Mouse (Mus musculus) gonadal fat pad, adult 2 months (tissue): ENCODE results near the gene Haus3. TPM values are rescaled to one million over a fixed set of nuclear protein-coding genes. Genes with fewer than 3 reads are reported as not detected.

Experiments
- DNase-seq: peaks from one replicate; pipeline ENCODE4 v3.0.0-alpha.2; 2012; ENCODE audit warnings: low read depth
- polyA plus RNA-seq: library from polyadenylated mRNA; depleted of rRNA; stranded (reverse); fragments of >200 nt; gene quantifications from 2 replicates; pipeline ENCODE4 v1.2.3, GENCODE M21; 2012; rRNA removed

Haus3 gene
- polyA plus RNA-seq, 1 experiment: 1.5 TPM

DNA sequence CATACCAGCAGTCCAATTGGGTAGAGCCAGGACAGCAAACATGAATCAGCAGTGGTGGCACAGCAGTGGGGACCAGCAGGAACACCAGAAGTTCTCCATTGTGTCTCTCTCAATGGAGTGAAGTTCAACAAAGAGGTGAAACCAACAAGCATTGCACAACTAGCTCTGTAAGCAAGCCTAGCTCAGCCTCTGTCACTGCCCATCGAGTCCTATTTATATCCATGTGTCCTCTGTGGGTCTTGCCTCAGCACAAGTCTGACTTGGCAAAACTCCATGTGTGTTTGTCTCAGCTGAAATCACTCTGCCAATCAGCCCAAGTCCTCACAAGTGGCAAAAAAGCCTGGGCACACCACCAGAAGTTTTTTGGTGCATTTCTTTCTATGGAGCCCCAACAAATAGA lies 63.6 kb downstream of the Haus3 start:
- DNase-seq: no peak

Other genes starting within 250 kb of the Haus3 start
- 27.6 and 28.5 TPM in 2 replicates for gene Nelfa, start 233.1 kb downstream of the Haus3 start, polyA plus RNA-seq
- 41.5 and 43.8 TPM in 2 replicates for gene Gm1673, start 186.1 kb downstream of the Haus3 start, polyA plus RNA-seq
- 7.5 and 12.8 TPM in 2 replicates for gene Nat8l, start 173.5 kb downstream of the Haus3 start, polyA plus RNA-seq
- gene Poln, start 79 bp downstream of the Haus3 start, polyA plus RNA-seq: 6.0 and 20.3 TPM in 2 replicates
- 203 and 236 TPM in 2 replicates for gene Mxd4, start 18.2 kb upstream of the Haus3 start, polyA plus RNA-seq
- 1.3 and 5.1 TPM in 2 replicates for gene Zfyve28, start 118.9 kb upstream of the Haus3 start, polyA plus RNA-seq
- gene Cfap99, start 119.1 kb upstream of the Haus3 start, polyA plus RNA-seq: 0.38 and 0.42 TPM in 2 replicates
- 87.8 and 111 TPM in 2 replicates for gene Rnf4, start 166.8 kb upstream of the Haus3 start, polyA plus RNA-seq
- 33.9 and 44.8 TPM in 2 replicates for gene Fam193a, start 200.4 kb upstream of the Haus3 start, polyA plus RNA-seq